Mouse (Mus musculus) right cerebral cortex, postnatal 14 days (tissue): ENCODE data around the gene Rps19bp1.

ENCODE experiments used
- DNase-seq: peaks from one replicate; pipeline ENCODE4 v3.0.0; 2022

Rps19bp1 gene

DNA sequence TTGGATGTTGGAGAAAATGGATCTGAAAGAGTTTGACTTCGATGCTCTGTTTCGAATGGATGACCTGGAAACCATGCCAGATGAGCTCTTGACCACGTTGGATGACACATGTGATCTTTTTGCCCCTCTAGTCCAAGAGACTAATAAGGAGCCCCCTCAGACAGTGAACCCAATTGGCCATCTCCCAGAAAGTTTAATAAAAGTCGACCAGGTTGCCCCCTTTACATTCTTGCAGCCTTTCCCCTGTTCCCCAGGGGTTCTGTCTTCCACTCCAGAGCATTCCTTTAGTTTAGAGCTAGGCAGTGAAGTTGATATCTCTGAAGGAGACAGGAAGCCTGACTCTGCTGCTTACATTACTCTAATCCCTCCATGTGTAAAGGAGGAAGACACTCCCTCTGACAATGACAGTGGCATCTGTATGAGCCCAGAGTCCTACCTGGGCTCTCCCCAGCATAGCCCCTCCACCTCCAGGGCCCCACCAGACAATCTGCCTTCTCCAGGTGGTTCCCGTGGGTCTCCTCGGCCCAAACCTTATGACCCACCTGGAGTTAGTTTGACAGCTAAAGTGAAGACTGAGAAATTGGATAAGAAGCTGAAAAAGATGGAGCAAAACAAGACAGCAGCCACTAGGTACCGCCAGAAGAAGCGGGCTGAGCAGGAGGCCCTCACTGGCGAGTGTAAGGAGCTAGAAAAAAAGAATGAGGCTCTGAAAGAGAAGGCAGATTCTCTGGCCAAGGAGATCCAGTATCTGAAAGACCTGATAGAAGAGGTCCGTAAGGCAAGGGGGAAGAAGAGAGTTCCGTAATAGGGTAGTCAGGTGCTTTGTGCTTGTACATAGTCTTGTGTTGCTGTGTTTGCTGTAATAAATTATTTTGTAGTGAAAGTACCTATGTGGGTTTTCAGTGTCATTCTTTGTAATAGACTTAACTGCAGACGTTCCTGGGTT lies 7.2 kb downstream of the Rps19bp1 start:
- DNase-seq, result no peak

DNA sequence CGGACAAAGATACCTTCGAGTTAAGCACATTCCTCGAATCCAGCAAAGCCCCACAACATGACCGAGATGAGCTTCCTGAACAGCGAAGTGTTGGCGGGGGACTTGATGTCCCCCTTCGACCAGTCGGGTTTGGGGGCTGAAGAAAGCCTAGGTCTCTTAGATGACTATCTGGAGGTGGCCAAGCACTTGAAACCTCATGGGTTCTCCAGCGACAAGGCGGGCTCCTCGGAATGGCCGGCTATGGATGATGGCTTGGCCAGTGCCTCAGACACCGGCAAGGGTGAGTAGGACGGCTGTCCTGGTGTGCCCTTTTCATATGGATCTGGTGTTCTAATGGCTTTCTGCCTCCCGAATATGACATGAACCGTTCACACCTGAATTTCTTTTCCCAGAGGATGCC lies 7.9 kb downstream of the Rps19bp1 start:
- no peak for DNase-seq

DNA sequence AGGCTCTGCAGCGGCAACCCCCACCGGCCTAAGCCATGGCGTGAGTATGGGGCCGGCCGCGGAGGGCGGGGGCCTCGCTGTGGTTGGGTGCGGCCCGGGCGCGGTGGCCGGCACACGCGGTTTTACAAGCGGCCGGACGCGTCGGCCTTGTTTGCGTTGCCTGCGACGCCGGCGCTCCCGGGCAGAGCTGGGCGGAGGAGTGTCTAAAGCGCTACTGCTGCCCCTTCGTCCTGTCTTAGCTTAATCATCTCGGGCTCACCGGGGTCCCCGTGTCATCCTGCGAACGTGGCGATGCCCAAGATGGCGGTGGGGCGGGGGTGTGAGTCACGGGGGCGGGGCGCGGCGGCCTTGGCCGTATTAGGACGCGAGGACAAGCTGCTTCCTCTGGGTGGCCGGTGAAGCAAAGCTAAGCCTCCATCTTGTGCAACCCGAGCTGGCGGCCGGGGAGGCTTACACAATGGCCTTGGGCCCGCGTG lies 8.4 kb downstream of the Rps19bp1 start:
- peak; percentile 74 for DNase-seq

DNA sequence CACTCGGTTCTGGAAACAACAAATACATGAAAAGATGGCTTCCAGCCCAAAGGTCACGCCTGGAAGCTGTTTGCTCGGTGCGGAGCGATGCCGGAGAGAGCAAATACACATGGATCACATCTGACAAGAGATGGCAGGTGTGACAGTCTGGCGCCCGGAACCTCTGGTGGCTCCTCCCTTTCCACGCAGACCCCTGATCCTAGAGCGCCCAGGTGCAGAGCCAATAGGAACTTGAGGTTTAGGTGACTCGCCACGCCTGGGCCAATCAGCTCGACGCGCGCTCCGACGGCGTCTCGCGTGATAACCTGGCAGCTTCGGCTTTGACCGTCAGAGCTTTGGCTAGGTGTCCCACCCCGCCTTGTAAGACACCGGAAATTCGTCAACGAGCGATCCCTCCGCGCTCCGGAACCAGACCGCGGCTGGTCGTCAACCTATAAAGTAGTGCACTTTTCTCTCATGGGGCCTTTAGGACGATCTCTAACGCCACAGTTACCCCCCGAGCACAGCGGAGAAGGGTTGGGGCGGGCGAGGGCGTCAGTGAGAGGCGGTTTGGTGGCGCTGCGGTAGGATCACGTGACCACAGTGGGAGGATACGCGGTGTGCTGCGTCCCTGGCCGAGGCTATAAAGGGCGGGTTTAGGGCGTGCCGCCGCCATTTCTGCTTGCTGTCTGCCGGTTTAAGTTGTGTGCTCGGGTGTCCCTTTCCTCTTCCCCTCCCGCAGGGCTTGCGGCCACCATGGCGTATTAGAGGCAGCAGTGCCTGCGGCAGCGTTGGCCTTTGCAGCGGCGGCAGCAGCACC lies 9.1 kb downstream of the Rps19bp1 start, which contains the start of gene Atf4:
Gene Atf4 (plus strand): TSS at position 338 of the 799 bp plus-strand sequence.
- DNase-seq, result peak; percentile 98

DNA sequence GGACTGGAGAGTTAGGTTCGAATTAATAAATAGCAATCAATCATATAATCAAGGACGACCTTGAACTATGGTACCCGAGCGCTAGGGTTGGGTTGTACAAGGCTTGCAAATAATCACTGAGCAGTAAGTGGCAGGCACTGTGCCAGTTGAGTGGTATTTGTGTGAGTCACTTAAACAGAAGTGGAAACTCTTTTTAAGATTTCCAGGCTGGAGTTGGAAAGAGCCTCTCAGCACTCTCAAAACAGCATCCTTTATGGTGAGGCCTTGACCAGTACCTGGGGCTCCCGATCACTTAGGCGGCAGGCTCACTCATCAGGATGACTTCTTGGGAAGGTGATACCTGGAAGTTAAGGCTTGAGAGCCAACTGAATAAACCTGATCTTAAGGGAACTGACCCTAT lies 9.9 kb downstream of the Rps19bp1 start:
- DNase-seq, result peak; percentile 60

DNA sequence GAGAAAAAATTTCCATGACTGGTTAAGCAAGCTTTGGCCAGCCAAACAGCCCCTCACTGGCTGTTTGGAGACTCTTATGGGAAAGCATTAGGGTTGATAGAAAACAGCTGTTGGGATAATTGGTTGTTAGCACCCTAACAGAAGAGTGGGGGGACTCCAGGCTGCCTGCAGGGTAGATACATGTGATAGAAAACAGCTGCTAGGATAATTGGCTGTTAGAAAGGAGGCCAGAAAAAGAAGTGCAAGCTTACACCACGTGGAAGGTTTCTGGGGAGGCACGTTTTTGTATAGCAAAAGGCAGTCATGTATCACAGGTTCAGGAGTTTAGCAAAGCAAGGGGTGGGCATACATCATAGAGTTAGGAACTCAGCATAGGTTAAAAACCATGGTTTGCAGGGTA lies 10.6 kb downstream of the Rps19bp1 start:
- DNase-seq, result no peak

DNA sequence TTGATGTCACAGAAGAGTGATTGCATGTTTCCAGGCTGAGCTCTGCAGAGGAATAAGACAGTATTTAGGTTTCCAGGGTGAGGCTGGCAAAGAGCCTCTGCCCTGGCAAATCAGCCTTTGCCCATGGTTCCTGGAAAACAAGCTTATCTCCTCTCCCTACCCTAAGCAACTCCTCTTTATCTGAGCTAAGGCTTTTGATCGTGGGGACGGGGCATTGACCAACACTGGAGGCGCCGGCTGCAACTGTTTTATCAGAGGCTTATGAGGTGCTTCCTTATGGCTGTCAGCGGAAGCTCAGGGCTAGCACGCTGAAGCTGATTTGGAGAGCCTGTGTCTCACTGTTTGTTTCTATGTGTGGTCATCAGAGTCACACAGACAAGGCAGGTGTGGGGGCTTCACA lies 13.5 kb downstream of the Rps19bp1 start:
- no peak for DNase-seq

DNA sequence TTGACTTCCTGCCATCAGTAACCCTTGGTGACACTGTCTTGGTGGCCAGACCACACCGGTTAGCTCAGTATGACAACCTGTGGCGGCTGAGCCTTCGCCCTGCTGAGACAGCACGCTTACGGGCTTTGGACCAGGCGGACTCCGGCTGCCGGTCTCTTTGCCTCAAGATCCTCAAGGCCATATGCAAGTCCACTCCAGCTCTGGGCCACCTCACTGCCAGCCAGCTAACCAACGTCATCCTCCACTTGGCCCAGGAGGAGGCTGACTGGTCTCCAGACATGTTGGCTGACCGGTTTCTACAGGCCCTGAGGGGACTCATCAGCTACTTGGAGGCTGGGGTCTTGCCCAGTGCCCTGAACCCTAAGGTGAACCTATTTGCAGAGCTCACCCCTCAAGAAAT lies 14.4 kb downstream of the Rps19bp1 start:
- DNase-seq, result no peak

DNA sequence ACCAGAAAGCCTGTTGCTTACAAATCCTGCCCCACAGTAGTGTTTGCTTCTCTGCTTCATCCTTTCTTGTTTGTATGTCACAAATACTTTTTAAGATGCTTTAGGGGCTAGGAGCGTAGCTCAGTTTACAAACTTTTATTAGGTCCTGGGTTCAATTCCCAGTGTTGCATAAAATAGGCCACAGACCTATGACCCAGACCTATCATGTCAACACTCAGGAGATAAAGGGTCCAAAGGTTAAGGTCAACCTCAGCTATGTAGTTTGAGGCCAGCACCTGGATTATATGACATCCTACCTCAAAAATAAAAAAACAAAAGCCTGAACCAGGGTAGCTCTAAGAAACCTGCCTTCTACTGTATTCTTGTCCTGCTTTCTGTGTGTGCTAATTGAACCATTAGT lies 15.5 kb downstream of the Rps19bp1 start:
- no peak for DNase-seq

DNA sequence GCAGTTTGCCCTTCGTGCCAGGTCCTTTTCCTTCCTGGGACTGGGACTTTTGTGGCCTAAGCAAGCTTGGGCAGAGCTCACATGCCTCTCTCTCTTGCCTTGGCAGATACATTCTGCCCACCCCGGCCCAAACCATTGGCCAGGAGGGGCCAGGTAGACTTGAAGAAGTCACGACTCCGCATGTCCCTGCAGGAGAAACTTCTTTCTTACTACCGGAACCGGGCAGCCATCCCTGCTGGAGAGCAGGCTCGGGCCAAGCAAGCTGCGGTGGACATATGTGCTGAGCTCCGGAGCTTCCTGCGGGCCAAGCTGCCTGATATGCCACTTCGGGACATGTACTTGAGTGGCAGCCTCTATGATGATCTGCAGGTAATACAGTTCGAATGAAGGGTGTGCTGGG lies 16.0 kb downstream of the Rps19bp1 start:
- DNase-seq, result no peak

DNA sequence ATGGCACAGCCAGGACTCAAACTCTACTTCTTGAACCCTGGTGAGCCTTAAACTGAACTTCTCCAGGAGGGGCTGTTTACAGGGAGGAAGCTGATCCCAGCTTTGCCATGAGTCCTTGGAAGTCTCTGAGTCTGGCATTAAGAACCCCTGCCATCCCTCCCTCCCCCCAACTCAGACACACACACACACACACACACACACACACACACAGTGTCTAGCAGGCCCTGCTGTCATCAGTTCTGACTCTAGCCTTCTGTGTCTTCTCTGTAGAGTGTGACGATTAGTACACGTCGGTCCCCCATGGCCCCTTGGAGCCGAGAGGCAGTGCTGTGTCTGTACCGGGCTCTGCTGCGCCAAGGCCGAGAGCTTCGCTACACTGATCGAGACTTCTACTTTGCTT lies 28.6 kb downstream of the Rps19bp1 start, which contains the start of gene AC140267.1:
Gene AC140267.1 (plus strand): TSS at position 301 of the 400 bp plus-strand sequence.
- DNase-seq, result no peak

DNA sequence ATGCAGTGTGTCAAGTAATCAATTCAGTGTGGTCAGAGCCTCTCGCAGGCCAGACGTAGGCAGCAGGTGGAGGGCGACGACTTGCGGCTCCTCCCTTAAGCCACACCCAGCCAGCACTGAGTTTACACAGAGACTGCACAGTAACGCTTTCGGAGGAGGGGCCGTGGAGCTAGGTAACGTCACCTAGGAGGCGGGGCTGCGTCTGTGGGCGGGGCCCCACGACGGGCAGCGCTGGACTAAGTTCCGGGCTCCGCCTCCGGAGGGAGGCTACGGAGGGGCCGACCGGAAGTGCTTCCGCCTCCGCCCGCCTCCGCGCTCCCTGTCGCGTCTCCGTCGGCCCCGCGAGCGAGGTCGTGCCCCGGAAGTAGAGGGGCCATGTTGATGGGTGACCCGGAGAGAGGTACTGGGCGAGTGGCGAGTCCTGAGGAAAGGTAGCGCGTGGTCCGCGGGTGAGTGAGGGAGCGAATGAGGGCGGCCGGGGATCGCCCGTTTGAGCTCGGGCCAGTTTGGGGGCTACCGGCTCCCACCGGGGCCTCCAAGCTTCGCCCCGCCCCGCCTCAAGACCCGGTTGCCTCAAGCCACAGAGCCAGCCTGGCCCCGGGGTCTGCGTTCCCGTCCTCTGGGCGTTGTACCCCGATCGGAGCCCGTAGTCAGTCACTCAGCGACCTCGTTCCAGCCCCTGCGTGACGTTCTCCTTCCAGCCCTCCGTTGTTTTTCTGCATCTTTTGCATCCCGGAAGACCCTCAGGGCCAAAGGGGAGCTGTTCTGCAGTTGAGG lies 30.2 kb downstream of the Rps19bp1 start, which contains the start of gene Mief1:
Gene Mief1 (plus strand): TSS at position 286 of the 777 bp plus-strand sequence.
- DNase-seq, result peak; percentile 95

DNA sequence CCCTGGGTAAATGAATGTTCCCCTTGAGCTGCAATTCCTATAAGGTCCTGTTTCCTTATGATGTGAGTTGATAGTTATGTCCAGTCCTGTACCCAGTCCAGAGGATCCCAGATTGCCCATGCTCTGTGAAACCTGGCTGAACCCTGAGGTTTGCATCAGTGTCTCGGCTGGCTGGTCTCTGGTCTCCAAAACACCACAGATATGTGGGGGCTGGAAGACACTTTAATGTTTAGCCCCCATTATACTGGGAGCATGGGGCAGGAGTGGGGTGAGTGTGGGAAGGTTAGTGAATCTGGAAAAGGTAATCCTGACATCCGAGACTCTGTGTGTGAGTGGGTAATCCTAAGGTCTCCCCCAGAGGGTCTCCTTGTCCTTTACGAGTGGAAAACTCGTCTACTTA lies 31.1 kb downstream of the Rps19bp1 start:
- DNase-seq, result no peak

DNA sequence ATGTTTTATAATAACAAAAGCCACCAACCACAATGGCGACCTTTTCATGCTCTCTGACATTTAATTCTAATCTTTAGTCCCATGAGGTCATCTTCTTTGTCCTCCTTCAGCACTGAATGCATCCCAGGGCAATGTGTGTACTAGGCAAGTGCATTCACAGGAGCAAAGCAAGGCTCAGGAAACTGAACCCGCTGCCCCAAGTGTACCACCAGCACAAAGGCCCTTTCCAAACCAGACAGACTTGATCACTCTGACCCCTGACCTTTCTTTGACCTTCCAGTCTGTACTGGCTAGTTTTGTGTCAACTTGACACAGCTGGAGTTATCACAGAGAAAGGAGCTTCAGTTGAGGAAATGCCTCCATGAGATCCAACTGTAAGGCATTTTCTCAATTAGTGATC lies 31.8 kb downstream of the Rps19bp1 start:
- no peak for DNase-seq

DNA sequence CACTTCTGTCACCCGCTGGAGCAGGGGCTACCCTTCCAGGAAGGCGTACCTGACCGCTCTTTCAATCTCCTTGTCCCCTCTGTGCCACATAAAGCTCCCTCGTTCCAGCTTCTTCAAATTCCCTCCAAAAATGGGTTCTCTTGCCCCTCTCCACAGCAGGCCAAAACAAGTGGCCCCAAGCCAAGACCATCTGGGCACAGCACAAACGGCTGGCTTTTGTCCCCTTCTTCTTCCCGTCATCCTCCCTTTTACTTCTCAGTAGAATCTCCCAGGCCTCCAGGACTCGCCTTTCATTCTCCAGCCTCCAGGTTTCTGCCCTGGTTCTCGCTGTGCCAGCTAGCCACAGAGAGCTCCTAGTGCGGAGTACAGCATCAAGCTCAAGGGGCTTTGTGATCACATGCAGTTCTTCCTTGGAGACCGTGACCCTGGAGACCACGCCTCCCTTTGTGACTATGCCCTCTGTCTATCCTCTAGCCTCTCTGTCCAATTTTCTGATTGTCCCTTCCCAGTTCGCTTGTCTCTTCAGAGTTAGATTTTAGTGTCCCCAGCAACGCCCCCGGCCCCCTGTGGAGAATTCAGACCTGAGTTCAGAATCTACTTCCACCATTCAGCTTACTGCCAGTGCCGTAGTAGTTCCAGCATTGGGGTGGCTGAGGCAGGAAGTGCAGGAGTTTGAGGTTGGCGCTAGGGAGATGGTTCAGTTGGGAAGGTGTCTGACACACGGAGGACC lies 35.9 kb downstream of the Rps19bp1 start:
- DNase-seq, result no peak

DNA sequence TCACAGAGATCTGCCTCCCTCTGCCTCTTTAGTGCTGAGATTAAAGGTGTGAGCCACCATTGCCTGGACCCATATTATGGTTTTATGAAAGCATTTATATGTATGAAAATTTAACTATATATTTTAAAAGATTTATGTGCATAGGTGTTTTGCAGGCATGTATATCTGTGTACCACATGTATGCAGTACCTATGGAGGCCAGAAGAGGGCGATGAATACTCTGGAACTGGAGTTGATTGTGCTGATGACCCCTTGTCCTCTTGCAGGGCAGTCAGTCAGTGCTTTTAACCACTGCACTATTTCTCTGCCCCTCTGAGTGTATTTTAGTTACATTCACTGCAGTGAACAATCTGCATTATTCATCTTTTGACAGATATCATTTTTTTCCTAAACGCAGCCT lies 38.3 kb downstream of the Rps19bp1 start:
- DNase-seq, result peak; percentile 51

DNA sequence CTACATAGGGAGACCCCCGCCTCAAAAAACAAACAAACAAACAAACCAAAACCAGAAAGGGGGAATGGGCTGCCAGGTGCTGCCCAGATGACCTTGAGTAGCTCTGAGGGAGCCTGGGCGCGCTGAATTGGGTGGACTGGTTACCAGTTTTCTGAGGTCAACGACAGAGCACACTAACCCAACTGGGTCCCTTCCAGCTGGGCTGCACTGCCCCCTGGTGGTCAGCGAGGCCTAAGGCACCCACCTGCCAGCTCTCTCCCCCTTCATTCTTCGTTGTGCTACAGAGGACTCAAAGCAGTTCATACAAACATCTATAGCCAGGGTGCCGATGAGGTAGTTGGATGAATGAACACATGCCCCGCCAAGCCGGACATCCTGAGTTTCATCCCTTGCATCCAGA lies 38.9 kb downstream of the Rps19bp1 start:
- DNase-seq, result peak; percentile 66

DNA sequence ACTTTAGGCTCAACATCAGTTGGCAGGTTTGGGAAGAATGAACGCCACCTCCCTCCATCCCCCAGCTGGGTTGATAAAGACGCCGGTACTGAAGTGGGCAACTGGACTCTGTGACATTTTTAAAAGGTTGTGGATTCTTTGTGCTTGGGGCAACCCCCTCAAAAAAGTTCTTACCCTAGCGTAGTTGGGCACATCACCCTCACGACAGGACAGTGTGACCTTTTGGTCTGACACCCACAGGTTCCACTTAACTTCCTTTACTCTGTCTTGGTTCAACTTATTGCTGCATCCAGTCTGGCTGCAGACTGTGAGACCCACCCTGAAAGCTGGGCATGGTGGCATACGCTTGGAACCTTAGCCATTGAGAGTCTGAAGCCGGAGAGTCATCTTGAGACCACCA lies 40.4 kb downstream of the Rps19bp1 start:
- DNase-seq, result no peak

DNA sequence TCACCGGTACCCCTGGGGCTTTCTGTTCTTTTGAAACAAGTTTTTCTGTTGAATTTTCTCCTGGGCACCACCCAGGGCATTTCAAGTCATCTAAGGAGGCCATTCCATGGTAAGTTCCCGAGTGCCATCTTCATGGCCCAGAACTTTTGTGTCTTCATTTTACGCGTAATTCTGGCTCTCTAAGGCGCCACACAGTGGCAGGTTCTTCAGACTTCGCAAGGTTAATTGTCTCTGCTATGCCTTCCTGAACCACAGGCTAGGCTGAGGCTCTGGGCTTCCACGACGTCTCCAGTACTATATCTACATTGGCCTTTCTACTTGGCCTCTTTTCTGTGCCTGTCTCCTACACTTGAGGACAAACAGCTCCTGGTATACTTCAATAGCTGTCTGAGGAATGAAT lies 43.1 kb downstream of the Rps19bp1 start:
- DNase-seq, result no peak

DNA sequence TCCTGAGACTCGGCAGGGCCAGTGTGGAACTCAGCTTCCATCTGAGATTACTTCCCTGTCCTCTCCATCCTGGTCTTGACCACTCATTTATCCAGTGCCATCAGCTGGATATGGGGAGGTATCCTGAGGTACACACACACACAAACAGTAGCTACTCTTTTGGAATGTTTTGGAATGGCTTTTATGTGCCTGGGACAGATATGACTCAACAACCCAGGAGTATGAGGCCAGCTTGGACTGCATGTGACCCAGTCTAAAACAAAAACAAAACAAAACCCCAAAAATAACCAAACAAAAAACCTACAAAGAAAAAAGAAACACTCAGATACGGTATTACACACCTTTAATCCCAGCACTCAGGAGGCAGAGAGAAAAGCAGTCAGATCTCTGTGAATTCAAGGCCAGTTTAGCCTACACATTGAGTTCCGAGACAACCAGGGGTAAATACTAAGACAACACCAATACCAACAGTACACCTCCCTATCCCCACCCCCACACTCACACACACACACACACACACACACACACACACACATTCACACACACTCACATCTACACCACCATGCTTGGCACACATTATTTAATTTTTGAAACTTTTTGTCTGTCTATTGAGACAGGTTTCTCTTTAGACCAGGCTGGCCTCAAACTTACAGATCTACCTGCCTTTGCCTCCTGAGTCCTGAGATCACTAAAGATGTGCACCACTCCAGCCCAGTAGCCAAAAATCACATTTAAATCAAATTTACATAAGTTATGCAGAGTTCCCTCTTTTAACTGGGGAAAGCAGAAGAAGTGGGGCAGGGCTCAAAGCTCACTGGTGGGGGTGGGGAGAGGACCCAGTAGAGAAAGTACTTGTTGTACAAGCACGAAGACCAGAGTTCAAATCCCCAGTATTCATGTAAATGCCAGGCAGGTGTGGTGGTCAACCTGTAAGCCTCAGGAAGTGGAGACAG lies 44.1 kb downstream of the Rps19bp1 start:
- DNase-seq, result no peak

DNA sequence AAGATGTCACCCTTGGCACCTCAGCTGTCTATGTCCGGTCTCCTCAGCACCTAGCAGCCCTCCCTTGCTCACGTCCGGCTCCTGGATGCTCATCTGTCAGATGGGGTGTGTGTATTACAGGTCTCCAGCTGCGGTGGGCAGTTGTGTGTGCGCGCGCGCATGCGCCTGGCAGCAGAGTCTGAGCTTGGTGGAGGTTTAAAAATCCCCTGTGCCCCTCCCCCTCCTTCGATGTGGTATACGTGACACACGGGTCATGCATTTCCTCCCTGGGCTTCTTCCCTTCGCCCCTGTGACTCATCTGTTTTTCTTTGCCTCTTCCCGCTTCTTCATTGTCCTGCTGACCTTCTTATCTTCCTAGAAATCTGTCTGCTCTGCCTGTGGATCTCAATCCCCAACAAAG lies 44.9 kb downstream of the Rps19bp1 start:
- no peak for DNase-seq
